Mouse (Mus musculus) common myeloid progenitor, adult 5-6 weeks (primary cell): ENCODE data around the gene Klc4. TPM values are rescaled to one million over a fixed set of nuclear protein-coding genes. Genes with fewer than 3 reads are reported as not detected.

ENCODE experiments used
- ATAC-seq: replicated peaks from 2 replicates; pipeline ENCODE4 v1.8.0; 2016; ENCODE audit warnings: low read depth, mild to moderate bottlenecking, moderate TSS enrichment, inconsistent platforms; ENCODE audit not compliant: poor library complexity, severe bottlenecking
- total RNA-seq: library from RNA; stranded (forward); fragments of 200-1000, 187-1606 nt; gene quantifications from 2 replicates; pipeline ENCODE4 v1.2.3, GENCODE M21; 2017

Klc4 gene
- total RNA-seq, 1 experiment from 2014 or later: 6.9 TPM

- ATAC-seq: peak; percentile 27
These were observed 21.8 kb downstream of the Klc4 start for GRCm38 (mm10) chr17:46623819-46624557.

DNA sequence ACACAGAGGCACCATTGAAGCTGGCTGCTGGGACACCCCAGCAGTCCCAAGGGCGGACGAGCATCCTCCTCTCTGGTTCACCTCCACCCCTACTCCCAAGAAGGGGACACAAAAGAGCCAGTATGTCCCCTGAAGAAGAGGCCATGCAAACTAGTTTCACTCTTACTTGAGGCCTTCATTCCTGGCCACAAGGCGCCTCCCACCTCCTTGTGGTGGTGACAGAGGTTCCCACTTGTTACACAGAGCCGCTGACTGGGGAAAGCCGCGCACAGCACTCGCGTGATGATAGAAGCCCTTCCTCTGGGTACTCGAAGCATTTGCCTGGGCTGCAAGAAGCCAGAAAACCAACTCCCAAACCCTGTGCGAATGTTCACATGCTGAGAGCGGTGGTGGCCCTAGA, 23.6 kb downstream of the Klc4 start:
- peak; percentile 77 for ATAC-seq

DNA sequence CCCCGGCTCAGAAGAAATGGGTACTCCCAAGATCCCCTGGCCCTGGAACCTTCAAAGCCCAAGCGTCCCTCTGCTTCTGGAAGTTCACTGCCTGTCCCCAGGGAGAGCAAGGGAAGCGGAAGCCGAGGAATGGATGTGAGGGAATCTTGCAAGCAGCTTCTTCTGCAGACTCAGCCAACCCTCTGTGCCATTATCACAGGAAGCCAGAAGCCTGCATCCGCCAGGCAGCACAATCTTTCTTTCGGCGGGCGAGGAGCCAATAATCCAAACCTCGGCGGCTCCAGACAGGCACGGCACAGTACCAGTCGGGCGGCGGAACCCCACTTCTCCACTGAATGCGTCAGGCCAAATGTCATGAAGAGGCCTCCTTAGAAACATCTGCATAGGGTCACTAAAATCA, 24.5 kb downstream of the Klc4 start:
- ATAC-seq: peak; percentile 59

- no peak for ATAC-seq
These were observed 26.0 kb downstream of the Klc4 start for GRCm38 (mm10) chr17:46619683-46620357.

DNA sequence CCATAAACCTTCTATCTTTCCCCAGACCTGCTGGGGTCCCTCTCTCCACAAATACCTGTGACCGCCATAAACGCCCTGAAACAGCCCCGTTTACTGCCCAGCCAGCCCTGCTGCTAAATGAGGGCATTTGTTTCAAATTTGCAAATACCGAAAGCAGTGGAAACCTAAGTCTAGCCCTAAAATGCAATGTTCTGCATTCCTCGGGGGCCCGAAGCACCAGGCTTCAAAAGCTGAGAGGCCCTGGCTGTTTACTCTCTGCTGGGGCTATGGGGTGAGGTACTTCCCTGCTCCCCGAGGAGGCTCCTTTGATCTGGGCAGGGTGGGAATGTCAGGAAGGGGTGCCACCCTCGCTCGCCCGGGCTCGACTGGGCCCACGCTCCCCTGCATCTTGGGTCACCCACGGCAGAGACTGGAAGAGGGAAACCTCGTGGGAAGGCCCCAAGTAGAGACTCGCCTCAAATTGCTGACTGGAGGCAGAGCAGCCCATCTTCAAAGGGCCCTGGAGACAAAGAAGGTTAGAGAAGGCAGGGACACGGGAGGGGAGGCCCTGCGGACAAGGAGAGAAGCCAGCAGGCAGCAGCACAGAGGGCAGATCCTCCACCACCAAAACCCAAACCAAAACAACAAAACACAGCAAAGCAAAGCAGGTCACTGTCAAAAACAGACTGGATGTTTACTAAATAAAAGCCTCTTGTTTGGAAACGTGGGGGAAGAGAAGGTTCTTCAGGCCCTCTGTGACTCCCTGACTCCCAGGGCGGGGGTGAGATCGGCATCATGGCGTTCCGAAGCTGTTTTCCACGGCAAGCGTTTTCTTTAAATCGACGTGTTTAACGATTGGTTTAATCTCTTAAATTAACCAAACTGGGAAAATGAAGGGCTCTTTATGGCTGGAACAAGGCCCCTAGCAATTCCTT, 26.8 kb downstream of the Klc4 start:
- no peak for ATAC-seq

DNA sequence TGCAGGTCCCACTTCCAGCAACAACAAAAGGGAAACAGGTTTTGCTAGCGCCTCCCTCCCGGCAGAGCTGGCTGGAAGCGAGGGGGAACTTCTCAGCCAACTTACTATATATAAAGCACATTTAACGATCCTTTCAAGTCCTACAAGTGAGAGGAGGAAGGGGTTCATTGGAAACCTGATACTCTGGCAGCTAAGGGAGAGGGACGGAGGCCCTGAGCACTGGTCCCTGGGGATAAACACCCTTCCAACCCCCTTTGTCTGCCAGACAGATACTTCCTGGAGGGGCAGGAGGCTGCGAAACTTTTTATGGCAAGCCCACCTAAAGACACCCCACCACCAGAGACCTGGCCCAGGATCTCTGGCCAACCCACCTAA, 27.4 kb downstream of the Klc4 start:
- ATAC-seq: no peak

DNA sequence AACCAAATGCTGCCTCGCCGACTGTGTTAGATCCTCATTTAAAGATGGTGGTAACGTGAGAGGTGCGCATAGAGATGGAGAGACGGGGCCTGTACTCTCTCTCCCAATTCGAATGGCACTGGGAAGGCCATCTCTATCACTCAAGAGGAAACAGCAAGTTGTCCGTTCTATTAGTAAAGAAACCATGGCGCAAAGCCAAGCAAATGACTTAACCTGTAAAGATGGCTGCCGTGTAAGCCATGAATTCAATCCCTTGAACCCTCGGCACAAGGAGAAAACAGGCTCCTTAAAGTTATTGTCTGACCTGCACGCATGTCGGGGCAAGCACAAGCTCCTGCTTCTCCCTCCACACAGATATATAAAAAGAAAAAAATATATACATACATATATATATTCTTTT, 28.0 kb downstream of the Klc4 start:
- no peak for ATAC-seq

DNA sequence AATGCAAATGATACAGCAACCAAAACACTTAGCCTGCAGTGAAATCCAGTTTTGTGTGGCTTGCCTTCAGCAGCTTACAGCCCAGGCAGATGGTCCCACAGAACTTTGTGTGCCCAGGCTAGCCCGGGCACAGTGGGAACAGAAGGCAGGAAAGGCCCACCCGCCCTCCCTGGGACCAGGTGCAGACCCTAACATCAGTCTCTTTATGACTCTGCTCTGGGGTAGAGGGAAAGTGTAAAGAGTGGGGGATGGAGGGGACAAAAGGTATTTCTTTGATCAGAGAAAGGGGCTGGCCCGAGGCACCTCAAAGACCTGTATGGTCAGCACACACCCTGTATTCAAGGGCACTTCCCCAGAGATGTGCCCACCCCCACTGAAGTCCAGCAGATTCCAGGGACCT, 32.6 kb downstream of the Klc4 start:
- ATAC-seq: no peak

GRCm38 (mm10) chr17:46612820-46613219, 33.0 kb downstream of the Klc4 start:
- no peak for ATAC-seq

DNA sequence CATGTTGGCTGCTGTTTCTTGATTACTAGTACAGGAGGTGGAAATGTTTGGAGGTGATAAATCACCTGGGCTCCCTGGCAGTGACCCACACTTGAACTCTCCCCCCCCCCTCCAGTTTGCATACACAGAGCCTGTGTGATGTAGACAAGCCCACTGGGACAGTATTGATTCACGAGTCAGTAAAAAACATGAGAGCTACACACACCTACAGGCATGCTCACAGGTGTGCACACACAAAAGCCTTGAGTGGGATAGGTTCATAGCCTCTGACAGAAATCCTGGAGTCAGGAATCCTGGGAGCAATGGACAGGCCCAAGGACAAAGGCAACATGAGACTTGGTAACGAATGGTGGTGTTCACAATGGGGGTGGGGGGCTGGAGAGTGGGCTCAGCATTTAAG, 33.6 kb downstream of the Klc4 start:
- ATAC-seq: no peak

DNA sequence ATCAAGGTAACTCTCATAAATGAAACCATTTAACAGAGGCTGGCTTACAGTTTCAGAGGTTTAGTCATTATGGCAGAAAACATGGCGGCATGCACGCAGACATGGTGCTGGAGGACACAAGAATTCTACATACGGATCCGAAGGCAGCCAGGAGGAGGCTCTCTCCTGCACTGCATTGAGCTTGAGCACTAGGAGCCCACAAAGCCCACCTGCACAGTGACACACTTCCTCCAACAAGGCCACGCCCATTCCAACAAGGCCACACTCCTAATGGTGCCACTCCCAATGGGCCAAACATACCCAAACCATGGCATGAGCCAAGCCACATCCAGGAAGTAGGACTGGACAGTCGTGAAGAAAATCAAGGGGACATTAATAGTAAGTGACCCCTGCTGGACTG, 34.5 kb downstream of the Klc4 start:
- ATAC-seq: no peak

- ATAC-seq: peak; percentile 66
These were observed 35.9 kb downstream of the Klc4 start for GRCm38 (mm10) chr17:46609721-46610514.

GRCm38 (mm10) chr17:46605987-46606386, 39.8 kb downstream of the Klc4 start:
- ATAC-seq: no peak

DNA sequence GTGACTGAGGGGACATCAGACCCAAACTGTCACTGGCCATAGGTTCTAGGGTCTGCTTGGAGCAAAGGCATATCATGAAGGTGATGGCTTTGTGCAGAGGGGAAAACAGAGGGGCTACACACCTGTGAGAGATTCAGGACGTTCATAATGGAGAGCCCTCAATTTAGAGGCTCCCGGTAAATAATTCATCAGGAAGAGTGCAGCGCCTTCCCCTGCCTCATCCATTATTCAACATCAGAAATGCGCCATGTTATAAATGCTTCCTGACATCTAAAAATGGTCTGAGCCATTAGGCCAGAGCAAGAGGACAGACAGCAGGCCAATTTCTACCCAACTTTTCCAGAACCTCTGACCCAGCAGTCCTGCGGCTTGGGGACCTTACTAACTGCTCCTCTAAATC, 40.7 kb downstream of the Klc4 start:
- no peak for ATAC-seq

DNA sequence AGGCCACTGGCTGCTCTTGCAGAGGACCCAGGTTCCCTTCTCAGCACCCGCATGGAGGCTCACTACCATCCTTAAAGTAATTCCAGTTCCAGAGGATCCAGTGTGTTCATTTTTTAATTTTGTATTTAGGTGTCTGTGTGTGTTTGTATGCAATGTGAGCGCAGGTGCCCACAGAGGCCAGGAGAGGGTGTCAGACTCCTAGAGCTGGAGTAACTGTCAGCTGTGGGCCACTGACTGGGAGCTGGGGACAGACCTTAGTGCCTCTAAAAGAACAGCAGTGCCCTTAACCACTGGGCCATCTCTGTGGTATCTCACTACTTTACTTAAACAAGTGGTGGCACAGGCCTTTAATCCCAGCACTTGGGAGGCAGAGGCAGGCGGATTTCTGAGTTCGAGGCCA, 42.6 kb downstream of the Klc4 start:
- ATAC-seq: no peak

GRCm38 (mm10) chr17:46602212-46602611, 43.6 kb downstream of the Klc4 start:
- peak; percentile 88 for ATAC-seq

DNA sequence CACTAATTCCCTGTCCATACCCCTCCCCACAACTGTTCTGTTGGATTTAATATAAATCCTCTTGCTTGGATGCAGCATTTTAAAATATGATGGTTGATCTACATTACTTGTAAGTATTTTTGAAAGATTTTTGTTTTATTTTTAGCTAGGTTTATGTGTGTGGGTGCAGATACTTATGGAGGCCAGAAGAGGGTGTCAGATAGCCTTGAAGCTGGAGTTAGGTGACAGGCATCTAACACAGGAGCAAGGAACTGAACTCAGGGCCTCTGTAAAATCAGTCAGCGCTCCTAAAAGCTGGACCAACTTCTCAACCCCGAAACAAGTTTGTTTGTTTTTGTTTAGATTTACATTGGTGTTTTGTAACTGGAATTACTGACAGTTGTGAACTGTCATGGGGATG, 45.3 kb downstream of the Klc4 start:
- ATAC-seq: no peak

DNA sequence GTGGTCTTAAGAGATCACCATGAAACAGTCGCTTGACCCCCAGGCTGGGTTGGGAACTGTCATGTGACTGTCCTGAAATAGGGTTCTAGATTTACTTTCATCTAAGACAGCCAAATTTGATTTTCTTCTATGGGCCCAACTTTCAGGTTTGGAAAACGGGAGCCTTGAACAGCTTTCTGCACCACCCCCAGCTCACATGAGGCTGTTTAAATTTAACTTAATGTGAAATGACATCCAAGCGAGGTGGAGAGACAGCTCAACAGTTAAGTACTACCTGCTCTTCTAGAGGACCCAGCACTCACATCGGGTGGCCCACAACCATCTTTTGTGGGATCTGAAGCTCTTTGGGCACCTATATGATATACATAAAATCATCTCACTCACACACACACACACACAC, 46.9 kb downstream of the Klc4 start:
- no peak for ATAC-seq

- ATAC-seq: no peak
These were observed 47.9 kb downstream of the Klc4 start for GRCm38 (mm10) chr17:46597956-46598355.

GRCm38 (mm10) chr17:46595336-46595735, 50.5 kb downstream of the Klc4 start:
- no peak for ATAC-seq
